Mouse (Mus musculus) megakaryocyte, embryonic 14.5 days (primary cell): ENCODE measurements around the gene Xrcc5. TPM values are rescaled to one million over a fixed set of nuclear protein-coding genes. Genes with fewer than 3 reads are reported as not detected.
A peak's percentile ranks its signal among the peaks of the same experiment; 100 is the strongest.

Experiments used
- H3K27me3 ChIP-seq: replicated peaks from 2 replicates; pipeline ENCODE3; 2012; ENCODE audit warnings: inconsistent platforms
- H3K36me3 ChIP-seq: replicated peaks from 2 replicates; pipeline ENCODE3; 2012; ENCODE audit warnings: low read length, inconsistent platforms, mixed read lengths
- H3K4me1 ChIP-seq: 2 replicates; pipeline ENCODE4 v1.6.1; 2012; ENCODE audit warnings: inconsistent platforms
- H3K4me3 ChIP-seq: replicated peaks from 2 replicates; pipeline ENCODE3; 2012; ENCODE audit warnings: moderate library complexity, mild to moderate bottlenecking, inconsistent platforms
- H3K9me3 ChIP-seq: 2 replicates; pipeline ENCODE4 v1.6.1; 2012; ENCODE audit warnings: inconsistent platforms
- FLI1 ChIP-seq: IDR thresholded peaks from 2 replicates; pipeline ENCODE4 v1.6.1; 2012; ENCODE audit warnings: low read length, inconsistent platforms, mixed read lengths
- GATA1 ChIP-seq: IDR thresholded peaks from 3 replicates; pipeline ENCODE4 v1.6.1; 2012; ENCODE audit warnings: mixed read lengths, low read length, inconsistent platforms, borderline replicate concordance
- polyA plus RNA-seq: library from polyadenylated mRNA; stranded (reverse); fragments of >175 nt; gene quantifications from 2 replicates; pipeline ENCODE4 v1.2.3, GENCODE M21; 2012; ENCODE audit warnings: low replicate concordance; ENCODE audit not compliant: insufficient read depth

Gene Xrcc5
- polyA plus RNA-seq: 0.62 TPM in 1 of 2 replicates, not detected in the other

- peaks cover 20% of the 10 kb centered on the region for H3K4me1 ChIP-seq
- TF ChIP-seq FLI1 (no peak), GATA1 (no peak)
- peak within 1 kb of the TSS; percentile 94 for H3K4me3 ChIP-seq
Measured at GRCm38 (mm10) chr1:72307317-72307798, at the start of gene Xrcc5. Xrcc5 (plus strand) TSS chr1:72307421.

GRCm38 (mm10) chr1:72263099-72263498 is 44.1 kb upstream of the Xrcc5 start:
- Histone ChIP-seq H3K27me3 (no peaks in the 10 kb centered on the region), H3K4me1 (peaks cover 29% of the 10 kb centered on the region), H3K4me3 (no peak overlapping the region), H3K36me3 (peaks cover 20% of the 10 kb centered on the region), H3K9me3 (no peaks in the 10 kb centered on the region)
- TF ChIP-seq FLI1 (no peak), GATA1 (no peak)

More at GRCm38 (mm10) chr1:72307317-72307798, at the start of gene Xrcc5:
- Histone ChIP-seq H3K36me3 (peaks cover 6% of the 10 kb centered on the region), H3K27me3 (no peaks in the 10 kb centered on the region), H3K9me3 (peaks cover 3% of the 10 kb centered on the region; the same call in 1 of the 2 replicates)

GRCm38 (mm10) chr1:72278085-72278484 is 29.1 kb upstream of the Xrcc5 start:
- Histone ChIP-seq H3K36me3 (peaks cover 38% of the 10 kb centered on the region), H3K27me3 (no peaks in the 10 kb centered on the region), H3K4me1 (0 out of 2 replicates have a peak, but pooled peaks cover 6% of the 10 kb centered on the region), H3K4me3 (no peak overlapping the region), H3K9me3 (peaks cover 8% of the 10 kb centered on the region)
- no peak for TF ChIP-seq GATA1
- no peak for TF ChIP-seq FLI1

GRCm38 (mm10) chr1:72282604-72283003 is 24.6 kb upstream of the Xrcc5 start:
- Histone ChIP-seq H3K4me3 (no peak overlapping the region), H3K27me3 (peaks cover 19% of the 10 kb centered on the region), H3K4me1 (peaks cover 28% of the 10 kb centered on the region), H3K36me3 (no peaks in the 10 kb centered on the region), H3K9me3 (no peaks in the 10 kb centered on the region)
- TF ChIP-seq GATA1 (no peak), FLI1 (no peak)

- peak within 1 kb of the TSS; percentile 93 for H3K4me3 ChIP-seq
- no peaks in the 10 kb centered on the region for H3K9me3 ChIP-seq
- no peaks in the 10 kb centered on the region for H3K36me3 ChIP-seq
- peaks cover 28% of the 10 kb centered on the region for H3K27me3 ChIP-seq
- H3K4me1 ChIP-seq: peaks cover 36% of the 10 kb centered on the region
- TF ChIP-seq FLI1 (no peak), GATA1 (no peak)
Measured at GRCm38 (mm10) chr1:72283992-72284485, 23.2 kb upstream of the Xrcc5 start, which contains the start of the genes Pecr and Tmem169. Pecr (minus strand) TSS chr1:72284314. Tmem169 (plus strand) TSS chr1:72284369.

GRCm38 (mm10) chr1:72284539-72284938 is 22.7 kb upstream of the Xrcc5 start:
- Histone ChIP-seq H3K9me3 (no peaks in the 10 kb centered on the region), H3K4me3 (peak overlapping the region; percentile 93), H3K36me3 (no peaks in the 10 kb centered on the region), H3K27me3 (peaks cover 31% of the 10 kb centered on the region), H3K4me1 (peaks cover 36% of the 10 kb centered on the region)
- TF ChIP-seq FLI1: no peak
- TF ChIP-seq GATA1: no peak

GRCm38 (mm10) chr1:72286904-72287303 is 20.3 kb upstream of the Xrcc5 start:
- Histone ChIP-seq H3K36me3 (no peaks in the 10 kb centered on the region), H3K4me1 (peaks cover 42% of the 10 kb centered on the region), H3K9me3 (no peaks in the 10 kb centered on the region), H3K27me3 (peaks cover 31% of the 10 kb centered on the region), H3K4me3 (no peak overlapping the region)
- no peak for TF ChIP-seq FLI1

- Histone ChIP-seq H3K4me1 (peaks cover 37% of the 10 kb centered on the region), H3K4me3 (no peak overlapping the region), H3K36me3 (no peaks in the 10 kb centered on the region), H3K27me3 (peaks cover 31% of the 10 kb centered on the region), H3K9me3 (no peaks in the 10 kb centered on the region)
- TF ChIP-seq FLI1: no peak
- TF ChIP-seq GATA1: no peak
Measured at GRCm38 (mm10) chr1:72287893-72288292, 19.3 kb upstream of the Xrcc5 start.

- Histone ChIP-seq H3K9me3 (no peaks in the 10 kb centered on the region), H3K4me3 (no peak overlapping the region), H3K36me3 (no peaks in the 10 kb centered on the region), H3K27me3 (peaks cover 31% of the 10 kb centered on the region), H3K4me1 (peaks cover 33% of the 10 kb centered on the region)
- TF ChIP-seq FLI1 (no peak), GATA1 (no peak)
Measured at GRCm38 (mm10) chr1:72288527-72289150, 18.6 kb upstream of the Xrcc5 start.

GRCm38 (mm10) chr1:72290896-72291295 is 16.3 kb upstream of the Xrcc5 start:
- Histone ChIP-seq H3K9me3 (no peaks in the 10 kb centered on the region), H3K4me1 (peaks cover 24% of the 10 kb centered on the region)

More at GRCm38 (mm10) chr1:72290896-72291295, 16.3 kb upstream of the Xrcc5 start:
- Histone ChIP-seq H3K36me3 (no peaks in the 10 kb centered on the region), H3K27me3 (peaks cover 28% of the 10 kb centered on the region), H3K4me3 (no peak overlapping the region)
- no peak for TF ChIP-seq FLI1
- TF ChIP-seq GATA1: no peak
